Mouse (Mus musculus) c-Kit-positive CD71-negative TER-119-negative erythroid progenitor cells, embryonic 14.5 days (primary cell): ENCODE measurements around the gene Pbx2.

Experiments
- DNase-seq: peaks from one replicate; pipeline ENCODE4 v3.0.0-alpha.2; 2013; ENCODE audit warnings: low read depth

Pbx2 gene

GRCm38 (mm10) chr17:34582528-34582927 is 8.5 kb upstream of the Pbx2 start:
- no peak for DNase-seq

- DNase-seq: no peak
These were observed 7.7 kb upstream of the Pbx2 start for GRCm38 (mm10) chr17:34583397-34583796.

- DNase-seq: no peak
These were observed 7.2 kb upstream of the Pbx2 start for GRCm38 (mm10) chr17:34583819-34584218.

- DNase-seq: no peak
These were observed 5.9 kb upstream of the Pbx2 start for GRCm38 (mm10) chr17:34585121-34585520.

- no peak for DNase-seq
These were observed 4.9 kb upstream of the Pbx2 start for GRCm38 (mm10) chr17:34585877-34586771.

- DNase-seq: no peak
These were observed 4.2 kb upstream of the Pbx2 start for GRCm38 (mm10) chr17:34586796-34587422.

- no peak for DNase-seq
These were observed 3.6 kb upstream of the Pbx2 start for GRCm38 (mm10) chr17:34587423-34587811.

- no peak for DNase-seq
These were observed 3.3 kb upstream of the Pbx2 start for GRCm38 (mm10) chr17:34587814-34588213.

- no peak for DNase-seq
These were observed 2.3 kb upstream of the Pbx2 start for GRCm38 (mm10) chr17:34588767-34589166.

- no peak for DNase-seq
These were observed 1.9 kb upstream of the Pbx2 start for GRCm38 (mm10) chr17:34589206-34589605.

- DNase-seq: no peak
These were observed 1.4 kb upstream of the Pbx2 start, which contains the start of gene Gpsm3 for GRCm38 (mm10) chr17:34589681-34590101. Gene Gpsm3 (plus strand): TSS chr17:34589806.

GRCm38 (mm10) chr17:34590154-34590987 is 695 bp upstream of the Pbx2 start:
- DNase-seq: no peak

GRCm38 (mm10) chr17:34591994-34592375 is 919 bp downstream of the Pbx2 start:
- no peak for DNase-seq

- DNase-seq: no peak
These were observed 1.8 kb downstream of the Pbx2 start for GRCm38 (mm10) chr17:34592581-34593549.

GRCm38 (mm10) chr17:34593752-34594525 is 2.9 kb downstream of the Pbx2 start:
- DNase-seq: no peak

- no peak for DNase-seq
These were observed 5.0 kb downstream of the Pbx2 start for GRCm38 (mm10) chr17:34596098-34596497.

GRCm38 (mm10) chr17:34597566-34598095 is 6.6 kb downstream of the Pbx2 start, which contains the start of gene Ager:
Gene Ager (plus strand): TSS chr17:34597862.
- no peak for DNase-seq

GRCm38 (mm10) chr17:34599891-34600290 is 8.8 kb downstream of the Pbx2 start:
- DNase-seq: no peak

GRCm38 (mm10) chr17:34601796-34602195 is 10.7 kb downstream of the Pbx2 start:
- no peak for DNase-seq
